Comparison of ENCODE assay signal across 8 mouse cellular contexts in the genomic region with DNA sequence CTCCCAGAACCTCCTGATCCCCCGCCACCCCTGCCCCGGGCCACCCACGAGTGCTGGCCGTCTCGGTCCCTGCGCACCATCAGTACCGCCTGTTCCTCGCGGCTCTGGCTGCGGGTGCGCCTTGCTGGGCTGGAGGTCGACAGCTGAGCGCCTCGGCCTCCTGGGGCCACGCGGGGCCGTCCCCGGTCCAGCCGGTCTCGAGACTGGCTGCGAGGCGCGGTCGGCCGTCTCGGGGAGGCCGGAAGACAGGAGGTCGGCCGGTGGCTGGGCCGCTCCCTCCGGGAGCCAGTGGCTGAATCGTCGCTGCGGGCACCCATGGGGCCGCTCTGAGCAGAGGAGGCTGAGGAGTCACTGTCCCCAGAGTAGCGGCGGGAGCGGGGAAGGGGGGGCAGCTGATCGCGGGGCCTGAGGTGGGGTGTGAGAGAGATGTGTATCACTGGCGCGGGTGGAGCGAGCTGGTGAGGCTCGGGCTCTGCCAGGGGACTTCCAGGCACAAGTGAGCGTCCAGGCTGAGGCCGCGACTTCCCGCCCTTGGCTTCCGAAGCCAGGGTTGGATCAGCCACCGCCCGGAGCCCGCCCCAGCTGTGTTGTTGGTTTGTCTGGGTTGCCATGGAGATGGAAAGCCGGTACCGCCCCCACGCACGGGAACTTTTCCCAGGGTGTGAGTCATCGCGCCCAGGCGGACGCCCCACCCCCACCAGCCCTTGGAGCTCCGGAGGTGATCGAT. TPM values are rescaled to one million over a fixed set of nuclear protein-coding genes. Genes with fewer than 3 reads are reported as not detected.
DNase-seq lines count a peak whose midpoint lies in the region; ATAC-seq and TF ChIP-seq lines count a peak whose summit lies in the region.

No protein-coding gene starts in this region.

- no peak overlapping the region for H3K27ac ChIP-seq in ES-Bruce4 (ENCODE audit: insufficient read depth, low read length)
- no peak overlapping the region for H3K27ac ChIP-seq in forebrain, postnatal 0 days (ENCODE audit: low read depth, low read length)
- no peak overlapping the region for H3K27ac ChIP-seq in liver, postnatal 0 days (ENCODE audit: low read depth)
- H3K27ac ChIP-seq in neural tube, embryonic 13.5 days (replicated peaks), result no peak overlapping the region

- H3K4me2 ChIP-seq in forebrain, postnatal 0 days (ENCODE audit: low read depth), result peak overlapping the region; percentile 62
- peak overlapping the region; percentile 74 for H3K4me2 ChIP-seq in liver, postnatal 0 days (ENCODE audit: low read depth, low read length)
- H3K4me2 ChIP-seq in neural tube, embryonic 13.5 days, result peak overlapping the region; percentile 63

- TF ChIP-seq POLR2A in ES-Bruce4 (IDR thresholded peaks at IDR 0.05; ENCODE audit: insufficient read depth, low read length), result no peak

- TF ChIP-seq CTCF in ES-Bruce4 (IDR thresholded peaks at IDR 0.05; ENCODE audit: low read depth, low read length), result no peak
- no peak for TF ChIP-seq CTCF in forebrain, postnatal 0 days (IDR thresholded peaks at IDR 0.05; ENCODE audit: low read depth)
- TF ChIP-seq CTCF in liver, postnatal 0 days (IDR thresholded peaks at IDR 0.05; ENCODE audit: low read depth), result no peak

- H3K27me3 ChIP-seq in ES-Bruce4 (ENCODE audit: control insufficient read depth, insufficient read depth, low read length, poor library complexity, severe bottlenecking), result 0 out of 2 replicates have a peak, but pooled peaks cover 3% of the 10 kb centered on the region
- H3K27me3 ChIP-seq in forebrain, postnatal 0 days (ENCODE audit: insufficient read depth, low read length), result peaks cover 50% of the 10 kb centered on the region
- H3K27me3 ChIP-seq in liver, postnatal 0 days (ENCODE audit: insufficient read depth, low read length), result peaks cover 80% of the 10 kb centered on the region
- H3K27me3 ChIP-seq in neural tube, embryonic 13.5 days, result peaks cover 81% of the 10 kb centered on the region

- ATAC-seq in forebrain, postnatal 0 days, result peak; percentile 19
- ATAC-seq in liver, postnatal 0 days, result peak; percentile 74
- ATAC-seq in neural tube, embryonic 13.5 days (ENCODE audit: low read depth), result peak; percentile 3; the same call in 1 of the 2 replicates

- no peaks in the 10 kb centered on the region for H3K36me3 ChIP-seq in ES-Bruce4 (ENCODE audit: control insufficient read depth, insufficient read depth, low read length, poor library complexity, severe bottlenecking)
- peaks cover 8% of the 10 kb centered on the region; the same call in 1 of the 2 replicates for H3K36me3 ChIP-seq in forebrain, postnatal 0 days (ENCODE audit: insufficient read depth)
- H3K36me3 ChIP-seq in liver, postnatal 0 days (replicated peaks; ENCODE audit: insufficient read depth, low read length), result no peaks in the 10 kb centered on the region
- peaks cover 6% of the 10 kb centered on the region; the same call in 1 of the 2 replicates for H3K36me3 ChIP-seq in neural tube, embryonic 13.5 days

- peak; percentile 82 for DNase-seq in c-Kit-positive CD71-positive TER-119-positive erythroid progenitor cells, embryonic 14.5 days (ENCODE audit: low spot score)
- peak; percentile 84 for DNase-seq in forebrain, postnatal 0 days
- peak; percentile 97 to 98 for DNase-seq in heart, postnatal 36 days
- DNase-seq in layer of hippocampus, adult 18-20 months (ENCODE audit: low spot score in 2 of 2), result peak; percentile 94 to 98
- DNase-seq in liver, postnatal 0 days, result peak; percentile 91
- DNase-seq in testis, postnatal 14 days (ENCODE audit: low spot score), result peak; percentile 91

- WGBS in forebrain, postnatal 0 days, result 11% methylated on average over 57 of the region's 62 CpGs
- WGBS in liver, postnatal 0 days (ENCODE audit: insufficient replicate concordance), result 5% methylated on average over 52 of the region's 62 CpGs
- 2% methylated on average over 61 of the region's 62 CpGs for whole genome bisulfite sequencing in neural tube, embryonic 13.5 days

- intact Hi-C loops in heart, postnatal 36 days (cut with DNase I), result no loop called here

- H3K9me3 ChIP-seq in ES-Bruce4 (replicated peaks; ENCODE audit: control insufficient read depth, insufficient read depth, low read length, poor library complexity, severe bottlenecking), result no peaks in the 10 kb centered on the region
- H3K9me3 ChIP-seq in forebrain, postnatal 0 days (ENCODE audit: low read length), result no peaks in the 10 kb centered on the region
- H3K9me3 ChIP-seq in liver, postnatal 0 days (ENCODE audit: low read length), result no peaks in the 10 kb centered on the region
- H3K9me3 ChIP-seq in neural tube, embryonic 13.5 days, result no peaks in the 10 kb centered on the region

- peak overlapping the region; percentile 59 for H3K9ac ChIP-seq in ES-Bruce4 (ENCODE audit: low read depth, poor library complexity, severe bottlenecking)
- peak overlapping the region; percentile 33; the same call in 1 of the 2 replicates for H3K9ac ChIP-seq in forebrain, postnatal 0 days
- peak overlapping the region; percentile 53 for H3K9ac ChIP-seq in liver, postnatal 0 days (replicated peaks)
- peak overlapping the region; percentile 65 for H3K9ac ChIP-seq in neural tube, embryonic 13.5 days

- 0 out of 2 replicates have a peak, but pooled peaks have one; percentile 4 for TF ChIP-seq EP300 in ES-Bruce4 (IDR thresholded peaks at IDR 0.05; ENCODE audit: insufficient read depth, low read depth, low read length)
- TF ChIP-seq EP300 in liver, postnatal 0 days (IDR thresholded peaks at IDR 0.05; ENCODE audit: low read depth), result no peak; the same call in 1 of the 2 replicates

- peaks cover 4% of the 10 kb centered on the region for H3K4me1 ChIP-seq in ES-Bruce4 (ENCODE audit: control insufficient read depth, insufficient read depth, low read length)
- peaks cover 26% of the 10 kb centered on the region for H3K4me1 ChIP-seq in forebrain, postnatal 0 days (ENCODE audit: insufficient read depth)
- H3K4me1 ChIP-seq in liver, postnatal 0 days (ENCODE audit: insufficient read depth), result peaks cover 51% of the 10 kb centered on the region
- H3K4me1 ChIP-seq in neural tube, embryonic 13.5 days (replicated peaks), result peaks cover 70% of the 10 kb centered on the region

- H3K4me3 ChIP-seq in ES-Bruce4 (ENCODE audit: low read depth, low read length), result peak overlapping the region; percentile 18
- H3K4me3 ChIP-seq in forebrain, postnatal 0 days (ENCODE audit: low read depth, low read length), result peak overlapping the region; percentile 30
- peak overlapping the region; percentile 39 for H3K4me3 ChIP-seq in liver, postnatal 0 days (ENCODE audit: low read depth, low read length)
- H3K4me3 ChIP-seq in neural tube, embryonic 13.5 days, result peak overlapping the region; percentile 32

RNA-seq across cellular contexts. Expression of gene Gas2l1, which starts 3.6 kb away (rescaled TPM):
- 28.4 and 31.8 TPM in 2 replicates for polyA plus RNA-seq in ES-Bruce4 (2011; ENCODE audit: insufficient read depth, insufficient read length, low read depth, missing spikeins)
- total RNA-seq in forebrain, postnatal 0 days (2014; rRNA removed), result 25.9 and 30.7 TPM in 2 replicates
- 18.7 and 23.3 TPM in 2 replicates for polyA plus RNA-seq in forebrain, postnatal 0 days (2015; fragmentation: Nextera tagmentation; extraction: Ambion mirVana)
- 10 to 100 TPM; 17.5 to 18.7 TPM for total RNA-seq in heart, postnatal 36 days (2021)
- total RNA-seq in layer of hippocampus, adult 18-20 months (2021), result 100 to 1,000 TPM in 1 of 2 experiments, 10 to 100 TPM in 1; 96.6 to 106 TPM
- 14.9 TPM in 2 replicates for polyA plus RNA-seq in liver, postnatal 0 days (2015; fragmentation: Nextera tagmentation; extraction: Ambion mirVana)
- polyA plus RNA-seq in neural tube, embryonic 13.5 days (2015; fragmentation: Nextera tagmentation; extraction: Ambion mirVana), result 25.2 and 26.3 TPM in 2 replicates

RNA-seq across cellular contexts. Expression of gene Rasl10a, which starts 3.6 kb away (rescaled TPM):
- polyA plus RNA-seq in ES-Bruce4 (2011; ENCODE audit: insufficient read depth, insufficient read length, low read depth, missing spikeins), result 4.2 and 4.4 TPM in 2 replicates
- total RNA-seq in forebrain, postnatal 0 days (2014; rRNA removed), result 2.3 and 6.8 TPM in 2 replicates
- 4.5 and 5.3 TPM in 2 replicates for polyA plus RNA-seq in forebrain, postnatal 0 days (2015; fragmentation: Nextera tagmentation; extraction: Ambion mirVana)
- 1 to 10 TPM; 5.1 to 9.5 TPM for total RNA-seq in heart, postnatal 36 days (2021)
- 100 to 1,000 TPM in 1 of 2 experiments, 10 to 100 TPM in 1; 88.1 to 109 TPM for total RNA-seq in layer of hippocampus, adult 18-20 months (2021)
- 0.58 and 0.66 TPM in 2 replicates for polyA plus RNA-seq in liver, postnatal 0 days (2015; fragmentation: Nextera tagmentation; extraction: Ambion mirVana)
- polyA plus RNA-seq in neural tube, embryonic 13.5 days (2015; fragmentation: Nextera tagmentation; extraction: Ambion mirVana), result 0.64 and 0.99 TPM in 2 replicates

RNA-seq across cellular contexts. Expression of gene Rhbdd3, which starts 37.1 kb away (rescaled TPM):
- 18.3 and 20.3 TPM in 2 replicates for polyA plus RNA-seq in ES-Bruce4 (2011; ENCODE audit: insufficient read depth, insufficient read length, low read depth, missing spikeins)
- 31.0 and 34.5 TPM in 2 replicates for total RNA-seq in forebrain, postnatal 0 days (2014; rRNA removed)
- 33.3 and 36.6 TPM in 2 replicates for polyA plus RNA-seq in forebrain, postnatal 0 days (2015; fragmentation: Nextera tagmentation; extraction: Ambion mirVana)
- 10 to 100 TPM; 21.0 to 28.1 TPM for total RNA-seq in heart, postnatal 36 days (2021)
- 10 to 100 TPM; 20.8 to 21.8 TPM for total RNA-seq in layer of hippocampus, adult 18-20 months (2021)
- polyA plus RNA-seq in liver, postnatal 0 days (2015; fragmentation: Nextera tagmentation; extraction: Ambion mirVana), result 14.4 and 14.9 TPM in 2 replicates
- 26.2 and 32.7 TPM in 2 replicates for polyA plus RNA-seq in neural tube, embryonic 13.5 days (2015; fragmentation: Nextera tagmentation; extraction: Ambion mirVana)

RNA-seq across cellular contexts. Expression of gene Ewsr1, which starts 37.5 kb away (rescaled TPM):
- 1,045 and 1,093 TPM in 2 replicates for polyA plus RNA-seq in ES-Bruce4 (2011; ENCODE audit: insufficient read depth, insufficient read length, low read depth, missing spikeins)
- total RNA-seq in forebrain, postnatal 0 days (2014; rRNA removed), result 271 and 355 TPM in 2 replicates
- 362 and 390 TPM in 2 replicates for polyA plus RNA-seq in forebrain, postnatal 0 days (2015; fragmentation: Nextera tagmentation; extraction: Ambion mirVana)
- total RNA-seq in heart, postnatal 36 days (2021), result 10 to 100 TPM; 85.9 to 93.8 TPM
- total RNA-seq in layer of hippocampus, adult 18-20 months (2021), result 100 to 1,000 TPM; 299 to 320 TPM
- polyA plus RNA-seq in liver, postnatal 0 days (2015; fragmentation: Nextera tagmentation; extraction: Ambion mirVana), result 146 and 157 TPM in 2 replicates
- polyA plus RNA-seq in neural tube, embryonic 13.5 days (2015; fragmentation: Nextera tagmentation; extraction: Ambion mirVana), result 624 and 700 TPM in 2 replicates

Comparison
In these comparisons a context has a peak if more than half of its experiments do, and no peak if none do; other contexts are left out.
1. ATAC-seq: peak in every context shown above with its lines; median percentile 74 in liver, postnatal 0 days; 19 in forebrain, postnatal 0 days; 3 in neural tube, embryonic 13.5 days.